Mouse (Mus musculus) cerebellum, postnatal 36 days (tissue): ENCODE measurements around the gene Pla2g4b.

Experiments used
- DNase-seq, 2 experiments: peaks; one replicate each; pipeline ENCODE4 v3.0.0; 2021 to 2022; ENCODE audit warnings: mixed read lengths in 2 of 2

Pla2g4b gene

DNA sequence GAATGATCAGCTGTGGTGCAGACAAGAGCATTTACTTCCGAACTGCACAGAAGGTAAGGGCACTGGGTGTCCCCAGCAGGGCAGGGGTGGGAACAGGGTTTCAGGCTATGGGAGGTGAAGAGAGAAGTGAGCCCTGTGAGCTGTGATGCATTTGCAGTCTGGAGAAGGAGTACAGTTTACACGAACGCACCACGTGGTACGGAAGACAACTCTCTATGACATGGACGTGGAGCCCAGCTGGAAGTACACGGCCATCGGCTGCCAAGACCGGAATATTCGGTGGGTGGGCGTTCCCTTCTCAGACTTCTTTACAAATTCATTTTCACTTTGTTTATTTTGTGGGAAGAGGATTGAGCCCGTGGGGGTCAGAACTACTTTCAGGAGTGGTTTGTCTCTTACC lies 15.6 kb upstream of the Pla2g4b start:
- no peak for DNase-seq

DNA sequence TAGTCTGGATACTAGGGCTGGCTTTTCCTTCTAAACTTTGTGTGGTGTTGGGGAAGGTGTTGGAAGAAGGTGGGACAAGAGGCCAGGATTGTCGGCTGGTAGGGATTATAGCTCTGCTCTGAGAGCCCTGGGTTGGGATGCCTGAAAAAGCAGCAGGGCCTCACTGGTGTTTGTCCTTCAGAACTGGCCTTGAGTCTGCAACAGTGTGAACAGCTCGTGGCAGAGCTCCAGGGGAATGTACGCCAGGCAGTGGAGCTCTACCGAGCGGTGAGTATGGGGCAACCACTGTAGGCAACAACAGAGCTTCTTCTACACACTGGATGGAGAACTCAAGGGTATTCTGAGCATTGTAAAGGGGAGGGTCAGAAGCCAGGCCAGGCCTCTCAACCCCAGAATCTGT lies 8.9 kb upstream of the Pla2g4b start:
- no peak for DNase-seq

DNA sequence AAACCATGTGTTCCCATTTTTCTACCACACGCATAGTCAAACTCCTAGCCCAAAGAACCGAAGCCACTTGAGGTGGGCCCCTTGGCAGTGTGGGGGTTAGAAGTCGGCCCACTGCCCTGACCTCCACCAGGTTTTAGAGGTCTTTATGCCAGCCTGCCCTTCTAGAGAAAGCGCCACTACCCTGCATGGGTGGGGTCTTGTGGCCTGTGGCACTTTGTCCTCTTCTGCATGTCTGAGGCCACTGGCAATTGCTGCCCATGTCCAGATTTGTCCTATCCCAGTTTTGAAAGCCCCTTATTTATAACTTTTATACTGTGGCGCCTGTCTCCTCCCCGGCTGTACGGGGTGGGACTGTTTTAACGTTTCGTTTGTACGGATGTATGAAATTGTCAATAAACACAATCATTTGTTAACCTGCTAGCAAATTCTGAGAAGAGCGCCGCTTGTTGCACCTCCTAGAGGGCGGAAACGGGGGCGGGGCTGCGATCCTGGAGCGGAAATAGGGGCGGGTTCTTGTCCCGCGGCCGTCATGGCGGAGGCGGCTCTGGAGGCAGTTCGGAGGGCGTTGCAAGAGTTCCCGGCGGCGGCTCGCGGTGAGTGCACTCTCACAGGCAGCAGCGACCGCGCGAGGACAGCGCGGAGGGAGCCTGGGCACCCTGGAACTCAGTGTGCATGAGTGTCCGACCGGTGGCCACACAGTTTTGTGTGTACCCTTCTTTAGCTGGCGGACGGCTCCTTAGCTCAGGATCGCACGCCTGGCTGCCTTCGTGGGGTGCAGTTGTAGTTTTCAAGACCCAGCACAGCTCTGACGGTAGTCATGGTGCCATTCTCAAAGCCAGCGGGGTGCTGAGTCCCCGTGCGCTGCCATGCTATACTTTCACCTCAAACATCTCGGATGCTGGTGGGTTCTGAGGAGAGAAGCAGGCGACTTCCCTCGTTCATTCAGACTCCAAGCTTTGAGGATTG lies 6.0 kb upstream of the Pla2g4b start, which contains the start of the genes Jmjd7 and Gm28042:
Gene Jmjd7, plus strand, starts transcription at position 500 of the 966 bp plus-strand sequence.
Gene Gm28042, plus strand, starts transcription at position 510 of the 966 bp plus-strand sequence.
- DNase-seq = peak; percentile 87 to 91

DNA sequence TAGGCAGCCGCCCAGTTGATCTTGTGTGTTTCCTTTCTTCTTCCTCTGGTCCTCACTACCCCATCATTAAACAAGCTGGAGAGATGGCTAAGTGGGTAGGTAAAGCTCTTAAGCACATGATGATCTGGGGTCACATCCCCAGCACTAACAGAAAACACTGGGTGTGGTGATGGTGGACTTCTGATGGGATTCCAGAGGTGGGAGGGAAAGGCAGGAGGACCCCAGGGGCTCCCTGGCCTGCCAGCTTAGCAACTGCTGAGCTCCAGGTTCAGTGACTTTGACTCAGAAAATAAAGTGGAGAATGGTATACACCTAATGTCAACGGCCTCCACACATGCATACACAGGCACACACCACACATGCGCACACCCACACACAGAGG lies 5.3 kb upstream of the Pla2g4b start:
- DNase-seq = no peak

DNA sequence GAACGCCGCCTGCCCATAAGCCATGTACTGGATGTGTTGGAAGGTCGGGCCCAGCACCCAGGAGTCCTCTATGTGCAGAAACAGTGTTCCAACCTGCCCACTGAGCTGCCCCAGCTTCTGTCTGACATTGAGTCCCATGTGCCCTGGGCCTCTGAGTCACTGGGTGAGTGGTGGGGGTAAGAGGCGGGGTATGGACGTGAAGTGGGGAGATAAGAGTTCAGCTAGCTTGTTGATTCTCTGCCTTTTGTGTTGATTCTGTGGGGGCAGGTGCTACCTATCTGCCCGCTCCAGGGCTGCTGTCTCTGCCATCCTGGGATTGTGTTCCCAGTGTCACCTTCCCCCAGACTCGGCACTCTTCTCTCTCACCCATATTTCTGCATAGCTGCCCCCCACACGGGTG lies 2.8 kb upstream of the Pla2g4b start:
- DNase-seq = no peak

DNA sequence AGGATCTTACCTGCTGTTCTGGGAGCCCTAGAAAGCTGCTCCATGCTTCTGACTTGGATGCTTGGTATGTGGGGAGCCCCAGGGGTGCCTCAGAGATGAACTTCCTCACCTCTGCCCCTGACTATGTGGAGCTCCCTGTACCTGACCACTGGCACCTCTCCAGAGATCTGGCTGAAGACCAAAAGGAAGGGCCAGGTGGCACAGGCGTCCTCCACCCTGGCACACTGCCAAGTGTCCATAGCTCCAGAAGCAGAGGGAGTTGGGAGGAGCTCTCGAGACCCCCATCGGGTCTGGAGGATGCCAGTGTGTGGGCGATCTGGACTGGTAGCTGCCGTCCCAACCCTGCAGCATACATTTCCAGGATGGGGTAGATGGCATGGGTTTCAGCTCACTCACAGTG lies 509 bp downstream of the Pla2g4b start:
- DNase-seq = peak; percentile 66

DNA sequence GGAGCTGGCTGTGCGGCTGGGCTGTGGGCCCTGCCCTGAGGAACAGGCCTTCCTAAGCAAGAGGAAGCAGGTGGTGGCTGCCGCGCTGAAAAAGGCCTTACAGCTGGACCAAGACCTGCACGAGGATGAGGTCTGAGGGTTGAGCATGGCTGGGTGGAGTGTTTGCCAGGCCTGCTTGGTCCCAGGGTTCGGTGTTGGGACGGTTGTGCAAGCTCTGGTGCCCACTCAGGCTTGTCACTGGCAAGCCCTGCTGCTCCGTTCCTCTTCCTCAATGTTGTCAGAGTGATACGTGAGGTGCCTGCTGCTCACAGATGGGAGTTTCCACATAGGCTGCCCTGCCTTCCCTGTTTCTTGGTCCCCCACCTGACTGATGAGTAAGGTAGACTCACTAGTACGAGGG lies 4.5 kb downstream of the Pla2g4b start:
- DNase-seq = no peak

DNA sequence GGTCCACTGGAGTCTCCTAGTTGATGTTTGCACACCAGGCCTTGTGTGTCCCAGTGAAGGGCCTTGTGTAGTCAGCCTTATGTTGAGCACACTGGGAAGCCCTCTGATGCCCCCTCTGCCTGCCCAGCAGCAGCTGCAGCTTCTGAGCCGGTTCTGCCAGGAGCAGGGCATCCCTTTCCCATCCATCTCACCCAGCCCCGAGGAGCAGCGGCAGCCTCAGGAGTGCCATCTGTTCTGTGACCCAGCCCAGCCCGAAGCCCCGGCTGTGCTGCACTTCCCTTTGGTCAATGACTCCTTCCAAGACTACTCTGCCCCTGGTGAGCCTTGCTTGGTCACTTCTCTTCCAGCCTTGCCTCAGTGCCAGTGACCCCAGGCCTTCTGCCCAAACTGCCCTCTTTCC lies 7.8 kb downstream of the Pla2g4b start:
- peak in 1 of 2 experiments; percentile 28 for DNase-seq

DNA sequence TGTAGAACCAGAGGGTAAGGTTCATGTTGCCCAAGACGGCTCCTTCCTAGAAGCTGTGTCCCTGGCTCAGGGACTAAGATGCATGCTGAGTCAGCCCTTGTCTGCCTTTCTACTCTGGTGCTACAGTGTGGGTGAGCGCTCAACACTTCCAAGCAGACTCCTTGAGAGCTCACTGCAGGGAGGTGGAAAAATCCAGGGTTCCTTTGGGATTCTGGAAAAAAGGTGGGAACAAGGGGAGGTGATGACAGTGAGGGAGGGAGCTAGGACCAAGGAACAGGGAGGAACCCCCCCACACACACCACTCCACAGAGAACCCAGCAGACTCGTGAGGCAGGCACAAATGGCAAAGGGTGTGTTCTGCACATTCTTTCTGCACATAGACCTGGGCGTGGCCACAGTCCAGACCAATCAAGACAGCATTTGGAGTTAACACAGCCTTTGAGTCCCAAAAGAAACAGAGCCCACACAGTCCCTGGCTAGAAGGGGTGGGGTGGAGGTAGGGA lies 10.9 kb downstream of the Pla2g4b start:
- DNase-seq = no peak

DNA sequence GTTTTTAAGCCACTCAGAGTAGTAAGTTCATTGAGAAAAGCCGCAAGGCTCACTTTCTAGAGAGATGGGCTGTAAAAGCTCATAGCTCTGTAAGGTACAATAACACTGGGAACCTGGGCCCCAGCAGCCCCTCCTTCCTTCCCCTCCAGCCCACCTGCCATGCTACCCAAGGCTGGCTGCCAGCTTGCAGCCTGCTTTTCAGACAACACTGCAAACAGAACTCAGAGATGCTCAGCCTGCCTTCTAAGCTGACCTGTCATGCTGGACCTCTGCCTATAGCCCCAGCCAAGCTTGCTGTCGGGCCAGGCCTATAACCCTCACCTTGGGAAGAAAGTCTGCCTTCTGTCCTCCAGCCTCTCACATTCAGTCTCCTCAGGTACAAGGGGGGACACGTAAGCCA lies 11.5 kb downstream of the Pla2g4b start:
- no peak for DNase-seq

DNA sequence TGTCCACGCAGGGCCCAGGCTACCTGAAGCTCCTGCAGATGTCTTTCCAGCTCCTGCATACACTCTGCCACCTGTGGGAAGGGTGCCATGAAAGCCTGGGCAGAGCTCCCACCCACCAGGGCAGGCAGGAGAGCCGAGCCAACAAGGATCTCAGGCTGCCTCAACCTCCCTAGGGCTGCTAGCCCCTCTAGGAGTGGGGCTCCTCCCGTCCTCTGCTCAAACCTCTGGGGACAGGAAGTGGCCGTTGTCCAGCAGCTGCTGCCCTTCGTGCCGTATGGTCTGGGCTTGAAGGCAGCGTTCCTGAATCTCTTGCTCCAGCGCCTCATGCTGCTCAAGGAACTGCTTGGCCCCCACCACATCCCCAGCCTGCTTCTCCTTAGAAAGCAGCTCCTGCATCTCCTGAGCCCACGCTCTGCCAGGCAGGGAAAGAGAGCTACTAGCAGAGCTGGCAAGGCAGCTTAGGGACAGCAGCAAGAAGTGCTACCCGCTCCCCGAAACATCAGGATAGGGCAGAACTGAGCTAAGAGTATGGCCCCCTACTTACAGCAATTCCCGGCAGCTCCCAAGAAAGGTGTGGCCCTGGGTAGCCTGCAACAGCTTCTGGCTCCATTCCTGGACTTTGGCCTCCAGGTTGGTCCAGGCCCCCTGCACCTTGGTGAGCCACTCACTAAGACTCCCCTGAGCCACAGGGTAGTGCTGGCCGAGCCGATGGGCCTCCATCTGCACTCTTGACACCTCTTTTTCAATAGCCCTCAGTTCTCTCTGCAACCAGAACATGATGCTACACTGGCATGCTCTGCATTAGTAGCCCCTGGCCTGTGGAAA lies 13.5 kb downstream of the Pla2g4b start:
- no peak for DNase-seq

DNA sequence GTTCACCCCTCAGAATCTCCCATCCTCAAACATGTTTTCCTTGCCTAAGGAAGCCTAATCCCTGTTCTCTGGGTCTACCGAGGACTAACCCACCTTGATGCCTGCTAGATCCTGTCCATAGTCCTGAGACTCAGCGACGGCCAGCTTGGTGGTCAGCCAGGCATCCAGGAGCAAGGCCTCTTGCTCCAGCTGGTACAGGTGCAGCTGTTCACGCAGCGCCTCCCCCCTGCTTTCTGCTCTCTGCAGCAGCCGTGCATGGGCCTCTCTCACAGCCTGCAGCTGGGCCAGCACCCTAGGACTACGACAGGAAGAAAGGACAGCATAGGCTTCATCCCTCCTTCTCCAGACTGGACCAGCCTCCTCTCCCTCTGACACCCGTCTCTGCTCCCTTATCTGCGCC lies 15.0 kb downstream of the Pla2g4b start:
- DNase-seq = no peak

DNA sequence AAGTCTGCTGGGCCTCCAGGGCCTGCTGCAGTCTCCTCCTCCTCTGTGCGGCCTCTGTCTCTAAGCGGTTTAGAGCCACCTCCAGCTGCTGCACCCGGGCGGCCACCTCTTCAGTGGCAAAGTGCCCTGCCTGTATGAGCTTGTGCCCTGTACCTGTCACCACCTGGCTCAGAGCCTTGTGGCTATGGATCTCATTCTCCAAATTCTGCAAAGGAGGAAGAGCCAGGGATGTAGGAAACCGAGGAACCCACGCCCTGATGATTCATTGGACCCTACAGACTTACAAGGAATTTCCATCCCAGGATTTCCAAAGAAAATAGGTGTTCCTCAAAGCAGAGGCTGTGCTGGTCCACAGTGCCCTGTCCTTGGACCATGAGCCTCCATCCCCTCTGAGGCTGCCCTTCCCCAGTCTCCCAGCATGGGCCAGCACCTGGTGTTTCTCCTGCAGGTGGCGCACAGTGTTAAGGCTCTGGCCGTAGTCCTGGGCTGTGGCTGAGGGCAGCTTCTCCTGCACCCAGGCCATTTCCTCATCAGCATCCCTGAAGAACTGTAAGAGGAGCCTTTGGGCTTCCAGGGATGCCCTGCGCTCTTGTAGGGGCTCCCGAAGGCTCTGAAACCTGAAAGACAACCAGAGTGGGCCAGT lies 16.5 kb downstream of the Pla2g4b start:
- peak in 1 of 2 experiments; percentile 42 for DNase-seq

DNA sequence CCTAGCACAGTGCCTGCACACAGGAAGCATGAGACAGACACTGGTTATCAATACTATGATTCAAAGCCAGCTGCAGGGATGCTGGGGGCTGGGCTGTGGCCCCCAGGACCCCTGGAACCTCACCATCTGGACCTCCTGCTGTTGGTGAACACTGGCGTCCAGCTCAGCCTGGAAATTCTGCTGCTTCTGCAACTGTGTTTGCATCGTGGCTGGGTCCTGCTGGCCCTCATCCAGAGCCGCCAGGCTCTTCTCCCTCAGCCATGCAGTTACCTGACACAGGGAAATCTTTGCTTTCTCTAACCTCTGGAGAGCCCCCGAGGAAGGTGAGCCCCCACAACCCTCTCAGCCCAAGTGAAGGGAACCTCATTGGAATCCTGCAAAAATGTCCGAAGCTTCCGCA lies 18.2 kb downstream of the Pla2g4b start:
- DNase-seq = no peak

DNA sequence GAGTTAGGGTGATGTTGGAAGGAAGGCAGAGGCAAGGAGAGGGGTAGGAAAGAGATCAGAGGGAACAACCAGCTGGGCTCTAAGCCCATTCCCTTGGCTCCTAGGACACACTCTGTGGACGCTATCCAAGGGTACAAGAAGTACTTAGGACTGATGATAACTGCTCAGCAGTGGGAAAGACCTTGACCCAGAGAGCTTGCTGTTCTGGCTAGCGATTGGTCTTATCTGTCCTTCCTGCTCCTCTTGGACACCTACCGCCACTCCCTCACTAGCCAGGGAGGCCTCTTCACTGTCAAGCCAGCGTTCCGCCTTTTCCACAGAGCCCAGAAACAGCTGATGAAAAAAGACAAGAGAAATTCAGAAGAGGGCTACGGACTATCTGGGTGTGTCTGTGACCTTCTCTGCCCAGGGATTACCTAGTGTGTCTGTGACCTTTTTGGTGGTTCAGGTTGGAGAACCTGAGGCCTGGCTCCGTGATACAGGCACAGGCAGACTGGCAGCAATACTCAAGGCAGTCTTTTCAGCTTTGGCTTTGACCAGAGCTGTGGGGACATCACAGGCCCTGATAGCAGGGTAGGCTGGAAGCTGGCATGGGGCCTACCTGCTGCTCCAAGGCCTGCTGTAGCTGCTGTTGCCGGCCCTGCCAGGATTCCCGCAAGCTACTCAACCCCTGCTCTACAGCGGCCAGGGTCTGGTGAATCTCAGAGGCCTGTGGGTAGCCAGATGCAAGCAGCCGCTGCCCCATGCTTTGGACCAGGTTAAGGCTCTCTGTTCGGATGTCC lies 21.7 kb downstream of the Pla2g4b start:
- no peak for DNase-seq

DNA sequence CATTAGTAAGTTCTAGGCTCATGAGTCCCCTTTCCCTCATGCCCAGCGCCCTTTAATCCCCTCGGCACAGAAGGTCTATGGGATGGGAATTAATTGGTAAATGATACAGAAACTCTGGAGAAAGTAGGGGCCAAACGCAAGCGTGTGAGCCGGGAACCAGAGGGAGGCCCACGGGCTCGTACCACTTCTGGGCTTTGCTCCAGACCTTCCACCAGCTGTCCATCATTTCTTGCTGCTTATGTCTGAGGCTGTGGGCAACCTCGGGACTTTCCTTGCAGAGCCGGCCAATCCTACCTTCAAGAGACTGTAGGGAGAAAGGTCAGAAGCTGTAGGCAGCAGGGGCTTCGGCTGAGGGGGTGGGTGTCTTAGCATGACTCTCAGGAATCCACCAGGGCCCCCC lies 22.7 kb downstream of the Pla2g4b start:
- no peak for DNase-seq

DNA sequence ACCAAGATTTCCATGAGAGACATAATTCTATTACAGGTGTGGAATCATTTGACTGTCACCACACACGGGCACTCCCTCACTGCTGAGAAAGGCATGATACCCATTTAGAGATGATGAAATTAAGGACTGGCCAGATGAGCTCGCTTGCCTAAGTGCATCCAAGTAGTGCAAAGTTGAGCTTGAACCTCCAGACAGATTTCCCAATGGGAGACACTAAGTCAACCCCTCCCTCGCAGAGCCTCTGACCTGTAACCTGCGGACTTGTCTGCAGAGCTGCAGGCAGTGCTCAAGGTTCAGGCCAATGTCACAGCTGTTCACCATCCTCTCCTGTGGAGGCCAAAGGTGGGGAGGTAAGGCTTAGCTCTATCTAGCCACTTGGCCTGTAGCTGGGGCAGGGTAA lies 25.6 kb downstream of the Pla2g4b start:
- DNase-seq = no peak

DNA sequence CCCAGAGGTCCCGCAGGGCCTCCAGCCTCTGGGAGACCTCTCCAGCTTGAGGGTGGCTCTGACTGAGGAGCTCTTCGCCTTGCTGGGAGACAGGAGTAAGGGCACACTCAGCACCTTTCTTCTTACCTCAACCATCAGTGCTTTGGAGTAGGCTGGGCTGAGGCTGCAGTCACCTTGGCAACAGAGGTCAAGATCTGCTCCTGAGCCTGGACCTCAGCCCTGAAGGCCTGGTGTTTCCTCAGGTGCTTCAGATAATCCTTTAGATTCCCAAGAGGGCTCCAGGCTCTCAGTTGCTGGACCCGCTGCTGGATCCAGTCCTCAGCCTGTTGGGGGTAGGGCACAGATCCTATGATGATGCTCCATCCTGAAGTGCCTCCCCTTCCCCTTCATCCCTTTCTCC lies 26.2 kb downstream of the Pla2g4b start:
- no peak for DNase-seq

DNA sequence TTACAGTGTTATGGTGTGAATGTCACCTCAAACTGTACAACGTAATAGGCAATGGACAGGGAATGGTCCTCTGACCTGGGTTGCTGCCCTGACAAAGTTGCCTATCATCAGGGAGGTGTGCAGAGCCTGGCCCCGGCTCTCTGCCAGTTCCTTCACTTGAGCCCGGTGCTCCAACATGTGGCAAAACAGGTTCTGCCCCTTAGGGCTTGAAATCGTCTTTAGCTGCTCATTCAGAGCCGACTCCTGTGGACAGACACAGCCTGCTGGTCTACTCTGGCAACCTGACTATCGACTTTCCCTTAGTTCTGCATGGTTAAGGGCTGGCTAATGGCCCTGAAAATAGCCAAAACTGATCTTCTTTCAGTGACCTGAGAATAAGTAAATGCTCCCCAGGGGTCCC lies 27.0 kb downstream of the Pla2g4b start:
- no peak for DNase-seq

DNA sequence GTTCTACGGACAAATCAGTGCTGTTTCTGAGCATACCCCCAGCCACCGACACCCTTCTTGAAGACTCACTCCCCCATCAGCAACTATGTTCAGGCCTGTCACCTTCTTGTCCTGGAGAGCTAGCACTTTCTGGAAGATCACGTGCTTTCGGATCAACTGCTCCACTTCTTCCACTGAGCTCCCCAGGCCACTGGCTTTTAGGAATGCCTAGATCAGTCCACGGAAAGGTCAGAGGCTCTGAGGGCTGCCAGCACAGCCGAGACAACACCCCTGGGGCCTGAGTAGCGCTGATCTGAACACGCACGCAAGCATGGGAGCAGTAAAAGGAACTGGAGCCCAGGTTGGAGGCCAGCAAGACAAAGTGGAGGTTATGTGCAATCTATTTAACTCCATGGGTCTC lies 27.4 kb downstream of the Pla2g4b start:
- DNase-seq = no peak

DNA sequence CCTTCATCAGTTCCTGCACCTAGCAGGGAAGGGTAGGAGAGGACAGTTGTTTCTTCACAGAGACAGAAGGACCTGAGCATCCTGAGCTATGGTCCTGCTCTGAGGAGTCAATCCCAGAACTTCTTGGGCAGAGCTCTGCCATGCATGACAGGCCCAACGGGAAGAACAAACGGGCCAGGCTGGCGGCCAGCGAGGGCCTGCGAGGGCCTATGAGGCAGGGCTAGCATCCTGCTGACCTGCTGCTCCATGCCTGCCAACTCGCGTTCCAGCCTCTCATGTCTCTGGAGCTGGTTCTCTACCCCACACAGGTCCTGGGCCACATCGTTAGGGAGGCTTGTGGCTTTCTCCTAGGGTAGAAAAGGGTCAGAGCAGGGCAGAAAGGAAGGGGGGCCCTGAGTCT lies 29.0 kb downstream of the Pla2g4b start:
- DNase-seq = no peak

DNA sequence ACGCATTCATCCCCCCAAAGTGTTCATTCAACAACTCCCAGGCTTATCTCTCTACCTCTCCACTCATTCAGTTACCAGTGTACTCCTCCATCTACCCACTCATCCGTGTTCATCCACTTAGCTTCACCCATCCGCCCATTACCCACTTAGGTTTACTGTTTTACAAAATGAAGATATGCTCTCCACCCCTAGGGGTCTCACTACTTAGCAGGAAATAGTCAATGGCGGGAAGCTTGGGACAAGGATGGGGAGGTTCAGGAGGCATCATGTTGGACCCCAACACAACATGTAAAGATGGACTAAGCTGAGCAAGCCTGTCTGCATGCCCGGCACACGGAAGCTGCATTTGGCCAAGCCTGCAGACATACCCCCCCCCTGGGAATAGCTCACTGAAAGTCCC lies 31.4 kb downstream of the Pla2g4b start:
- no peak for DNase-seq
